Mouse (Mus musculus): ENCODE measurements around the gene Nlrc4. TPM values are rescaled to one million over a fixed set of nuclear protein-coding genes. Genes with fewer than 3 reads are reported as not detected.

Gene Nlrc4
- 0.25 and 0.40 TPM in 2 replicates for polyA plus RNA-seq (2015; fragmentation: Nextera tagmentation; extraction: Ambion mirVana)

GRCm38 (mm10) chr17:74458711-74459408, at the start of gene Nlrc4:
TSS of gene Nlrc4 (minus strand) at chr17:74459142.

GRCm38 (mm10) chr17:74489024-74489900, 30.3 kb upstream of the Nlrc4 start, which contains the start of gene Yipf4:
TSS of gene Yipf4 (plus strand) at chr17:74489493.

GRCm38 (mm10) chr17:74395383-74396065, 63.4 kb downstream of the Nlrc4 start, which contains the start of gene Slc30a6:
TSS of gene Slc30a6 (plus strand) at chr17:74395608.

Other genes with a start within 250 kb of the Nlrc4 start
- 61.3 and 74.7 TPM in 2 replicates for gene Memo1, start 163.6 kb downstream of the Nlrc4 start, polyA plus RNA-seq (2015; fragmentation: Nextera tagmentation; extraction: Ambion mirVana)
- gene Dpy30, start 135.2 kb downstream of the Nlrc4 start, polyA plus RNA-seq (2015; fragmentation: Nextera tagmentation; extraction: Ambion mirVana), result 118 and 130 TPM in 2 replicates
- 8.7 and 11.9 TPM in 2 replicates for gene Spast, start 120.2 kb downstream of the Nlrc4 start, polyA plus RNA-seq (2015; fragmentation: Nextera tagmentation; extraction: Ambion mirVana)
- gene Slc30a6, start 63.5 kb downstream of the Nlrc4 start, polyA plus RNA-seq (2015; fragmentation: Nextera tagmentation; extraction: Ambion mirVana), result 21.2 and 21.7 TPM in 2 replicates
- gene Yipf4, start 30.4 kb upstream of the Nlrc4 start, polyA plus RNA-seq (2015; fragmentation: Nextera tagmentation; extraction: Ambion mirVana), result 69.5 and 87.6 TPM in 2 replicates
- 47.4 and 61.9 TPM in 2 replicates for gene Birc6, start 69.2 kb upstream of the Nlrc4 start, polyA plus RNA-seq (2015; fragmentation: Nextera tagmentation; extraction: Ambion mirVana)